Mouse (Mus musculus): Measurements from ENCODE around the gene Icosl.
"Not testable (repeated sequence)": the region's sequence is repeated elsewhere in the genome, so short reads cannot be mapped to it uniquely, and the experiment has no call there.

The Icosl gene

DNA sequence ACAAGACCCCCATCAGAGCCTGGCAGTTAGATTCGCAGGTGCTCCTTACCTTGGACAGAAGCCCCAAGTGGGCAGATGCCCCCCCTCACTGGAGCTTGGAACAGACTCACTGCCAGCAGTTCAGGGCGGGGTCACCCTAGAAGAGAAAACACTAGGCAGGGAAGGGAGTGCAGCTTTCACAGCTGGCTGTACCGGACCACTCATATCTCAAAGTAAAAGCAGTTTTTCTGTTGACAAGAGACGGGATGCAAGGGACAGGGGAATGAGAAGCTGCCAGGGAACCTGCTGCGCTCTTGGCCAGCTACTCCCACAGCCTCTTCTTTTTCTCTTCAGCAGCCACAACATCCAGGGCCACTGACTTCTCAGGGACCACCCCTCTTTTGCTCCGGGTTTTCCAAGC lies 55.0 kb downstream of the Icosl start:
- DNase-seq = not testable (repeated sequence)

DNA sequence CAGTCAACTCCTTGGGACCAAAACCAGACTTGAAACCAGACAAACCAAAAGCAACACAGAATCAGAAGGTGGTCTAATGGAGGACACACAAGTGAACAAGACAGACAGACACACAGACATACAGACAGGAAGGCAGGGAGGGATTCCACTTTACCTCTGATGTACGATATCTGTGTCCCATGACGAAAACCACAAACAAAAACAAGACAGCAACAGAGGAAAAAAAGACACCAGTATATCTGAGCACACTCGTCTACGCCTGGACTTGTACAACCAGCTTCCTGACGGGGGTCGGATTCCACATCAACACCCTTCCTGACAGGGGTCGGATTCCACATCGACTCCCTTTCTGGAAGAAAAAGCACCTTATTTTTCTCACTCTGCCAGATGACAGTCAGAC lies 56.0 kb downstream of the Icosl start:
- not testable (repeated sequence) for DNase-seq

DNA sequence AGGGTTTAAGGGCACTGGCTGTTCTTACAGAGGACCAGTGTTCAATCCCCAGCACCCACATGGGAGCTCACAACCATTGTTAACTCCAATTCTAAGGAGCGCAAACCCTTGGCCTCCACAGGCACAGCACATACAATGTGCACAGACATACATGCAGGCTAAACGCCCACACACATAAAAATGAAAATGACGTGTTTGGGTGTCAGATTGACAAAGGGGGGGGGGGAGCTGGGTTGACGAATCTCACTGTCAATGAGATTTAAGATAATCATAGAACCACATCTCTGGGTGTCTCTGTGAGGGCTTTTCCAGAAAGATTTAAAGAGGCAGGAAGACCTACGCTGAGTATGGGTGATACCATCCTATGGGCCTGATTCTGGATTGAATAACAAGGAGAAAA lies 57.2 kb downstream of the Icosl start:
- DNase-seq = no peak

DNA sequence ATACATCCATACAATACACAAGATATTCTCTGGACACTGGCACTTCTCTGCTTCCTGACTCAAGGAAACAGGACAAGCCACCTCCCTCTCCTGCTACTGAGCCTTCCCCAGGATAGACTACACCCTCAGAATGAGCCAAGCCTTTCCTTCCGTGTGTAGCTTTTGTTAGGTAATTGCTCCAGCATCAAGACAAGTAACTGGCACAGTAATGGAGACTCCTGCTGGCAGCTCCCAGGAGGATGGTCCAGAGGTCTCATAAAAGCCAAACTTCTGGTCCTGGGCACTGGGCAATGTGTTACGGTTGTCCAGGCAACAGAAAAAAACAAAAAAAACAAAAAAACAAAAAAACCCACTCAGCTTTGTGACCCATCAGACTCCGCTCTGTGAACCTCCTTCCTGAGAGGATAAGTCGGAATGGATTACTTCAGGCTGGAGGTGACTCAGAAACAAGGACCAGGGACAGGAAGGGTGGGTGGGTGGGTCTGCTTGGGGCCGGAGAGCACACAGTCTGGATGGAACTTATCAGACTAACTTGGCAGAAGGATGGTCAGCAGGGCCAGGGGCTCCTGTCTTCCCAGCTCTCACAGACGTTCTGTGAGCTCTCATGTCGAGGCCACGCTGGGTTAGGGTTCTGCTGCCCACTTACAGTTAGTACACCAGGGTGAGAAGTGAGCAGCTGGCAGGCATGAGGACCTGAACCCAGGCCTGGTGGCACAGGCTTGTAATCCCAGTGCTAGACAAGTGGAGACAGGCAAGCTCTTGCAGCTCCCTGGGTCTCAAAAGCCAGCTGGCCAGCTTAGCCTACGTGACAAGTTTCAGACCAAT lies 58.2 kb downstream of the Icosl start:
- no peak for DNase-seq

DNA sequence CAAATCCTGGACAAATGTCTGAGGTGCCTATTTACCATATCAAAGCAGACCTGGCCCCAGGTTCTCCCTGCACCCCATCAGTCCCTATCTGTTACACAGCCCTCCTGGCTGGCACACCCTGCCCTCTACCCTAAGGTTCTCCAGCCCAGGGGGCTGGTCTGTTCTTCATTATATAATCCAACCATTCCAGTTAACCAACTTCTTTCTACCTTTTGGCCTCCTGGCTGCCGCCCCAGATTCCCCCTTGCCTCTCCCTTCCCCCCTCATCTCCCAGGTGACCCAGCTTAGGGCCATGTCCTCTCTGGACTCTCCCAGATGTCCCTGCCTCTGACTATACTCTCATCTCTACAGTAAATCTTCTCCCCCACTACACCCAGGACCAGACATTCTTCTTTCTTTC lies 58.8 kb downstream of the Icosl start:
- DNase-seq = no peak

DNA sequence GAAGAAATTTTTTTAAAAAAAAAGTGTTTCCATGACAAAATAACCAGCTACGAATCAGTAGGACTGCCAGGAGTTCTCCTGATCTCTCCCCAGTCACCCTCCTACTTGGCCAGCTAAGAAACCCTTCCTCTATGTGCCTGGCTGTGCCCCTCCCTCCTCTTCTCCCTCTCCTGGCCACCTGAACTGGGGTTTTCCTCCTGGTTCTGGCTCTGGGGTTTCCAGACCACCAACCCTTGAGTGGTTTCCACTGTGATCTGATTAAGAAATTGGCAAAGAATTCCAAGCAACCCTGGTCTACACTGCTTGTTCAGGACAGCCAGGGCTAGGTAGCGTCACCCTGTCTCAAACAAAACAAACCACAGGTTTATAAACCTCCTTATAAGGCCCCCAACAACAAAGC lies 59.5 kb downstream of the Icosl start:
- no peak for DNase-seq

DNA sequence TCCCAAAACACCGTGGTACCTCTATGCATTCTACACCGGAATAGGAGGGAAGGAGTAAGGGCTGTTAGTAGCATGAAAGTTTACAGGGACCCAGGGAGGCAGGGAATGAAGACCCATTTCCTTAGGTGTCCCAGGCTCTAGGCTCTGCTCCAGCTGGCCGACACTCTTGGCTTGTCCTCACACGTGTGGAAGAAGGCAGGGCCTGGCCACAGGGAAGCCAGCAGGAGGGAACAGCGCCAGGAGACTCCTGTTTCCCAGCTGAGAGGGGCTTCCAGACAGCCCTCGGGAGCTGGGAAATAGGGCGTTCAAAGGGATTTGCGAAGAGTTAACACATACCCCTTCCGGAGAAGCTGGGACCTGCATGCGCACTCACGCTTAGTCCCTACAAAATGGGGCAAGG lies 60.3 kb downstream of the Icosl start:
- DNase-seq = no peak

DNA sequence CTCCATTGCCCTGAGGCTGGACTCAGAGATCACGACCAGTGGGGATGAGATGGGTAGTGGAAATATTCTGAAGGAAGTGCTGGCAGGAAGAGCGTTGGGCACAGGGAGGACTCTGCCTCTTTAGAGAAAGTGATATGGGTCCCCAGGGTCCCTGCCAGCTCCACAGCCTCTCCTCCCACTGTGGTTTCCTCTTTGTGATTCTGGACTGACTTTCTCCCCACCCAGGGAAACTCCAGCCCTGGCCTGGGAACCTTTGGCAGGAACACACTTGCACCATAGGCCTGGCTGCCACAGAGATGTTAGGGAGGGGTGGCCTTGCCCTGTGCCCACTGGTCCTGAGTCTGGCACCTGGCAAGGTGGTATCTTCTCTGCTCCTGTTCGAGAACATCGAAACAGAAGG lies 60.9 kb downstream of the Icosl start:
- DNase-seq = no peak

Measured in lung, postnatal 36 days (tissue).